Mouse (Mus musculus) cerebral cortex, adult 2 months (tissue): Measurements from ENCODE around the gene Tmem189.

Experiments used
- WGBS: fragments of 180-500 bp; shearing (Covaris S2); methylation state at CpG from one replicate; pipeline ENCODE4 v1.1.7; 2018; 5-methylcytosine and 5-hydroxymethylcytosine counted together

Gene Tmem189

GRCm38 (mm10) chr2:167622965-167623364, 66.7 kb downstream of the Tmem189 start:
- WGBS, result 48% methylated on average over 5 of the region's 5 CpGs

DNA sequence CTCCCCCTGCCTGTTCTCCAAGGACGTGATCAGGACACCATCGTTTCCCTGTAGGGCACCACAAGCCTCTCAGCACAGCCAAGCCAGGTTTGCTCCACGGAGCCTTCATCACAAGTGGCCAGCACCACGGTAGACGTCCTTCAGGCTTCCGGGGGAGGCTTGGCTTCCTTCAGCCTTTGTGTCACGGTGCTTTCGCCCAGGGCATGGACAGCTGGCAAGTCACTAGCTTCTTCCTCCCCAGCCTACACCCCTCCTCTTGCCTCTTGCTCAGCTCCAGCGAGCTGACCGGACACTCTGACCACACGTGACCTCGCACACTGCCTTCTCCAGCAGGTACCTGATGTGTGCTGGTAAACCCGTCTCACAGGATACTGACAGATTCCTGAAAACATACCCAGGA, 67.3 kb downstream of the Tmem189 start:
- WGBS, result 44% methylated on average over 13 of the region's 13 CpGs

- 60% methylated on average over 9 of the region's 9 CpGs for WGBS
Observed at GRCm38 (mm10) chr2:167621255-167622087, 68.2 kb downstream of the Tmem189 start.

DNA sequence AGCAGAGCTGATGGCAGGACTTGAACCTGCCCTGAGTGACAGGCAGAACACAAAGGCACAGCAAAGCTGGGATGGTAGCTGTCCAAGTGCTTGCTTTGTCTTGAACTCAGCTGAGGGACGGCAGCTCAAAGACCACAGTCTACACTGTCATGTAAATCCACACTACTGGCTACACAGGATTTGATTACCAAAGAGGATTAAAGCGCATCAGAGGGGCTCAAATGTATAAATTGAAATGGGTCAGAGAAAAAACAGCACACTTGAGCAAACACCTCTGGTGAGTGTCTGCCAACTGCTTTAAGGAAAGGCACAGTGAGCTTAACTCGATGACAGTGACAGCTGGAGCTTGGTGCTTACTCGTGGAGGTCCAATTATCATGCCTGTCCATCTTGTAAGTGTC, 72.2 kb downstream of the Tmem189 start:
- 51% methylated on average over 4 of the region's 4 CpGs for WGBS

DNA sequence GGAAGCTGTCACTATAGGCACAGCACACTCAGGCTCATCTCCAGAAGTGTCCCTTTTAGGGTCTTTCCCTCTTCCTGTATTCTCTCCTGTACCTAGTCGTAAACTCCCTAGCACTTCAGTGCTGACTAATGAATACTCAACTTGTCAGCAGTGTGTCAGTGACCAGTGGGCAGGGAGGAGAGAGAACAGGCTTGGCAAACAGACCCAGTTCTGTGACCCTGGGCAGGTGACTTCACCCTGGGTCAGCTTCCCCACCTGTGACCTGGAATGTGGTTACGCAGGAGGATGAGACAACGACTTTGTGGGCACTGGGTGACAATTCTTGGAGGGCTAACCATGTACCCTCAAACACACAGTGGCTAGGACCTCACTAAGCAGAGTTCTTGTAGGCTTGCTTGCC, 72.6 kb downstream of the Tmem189 start:
- 81% methylated on average over 3 of the region's 3 CpGs for WGBS

GRCm38 (mm10) chr2:167613335-167613734, 76.3 kb downstream of the Tmem189 start:
- WGBS, result 96% methylated on average over 7 of the region's 7 CpGs

GRCm38 (mm10) chr2:167612122-167612521, 77.5 kb downstream of the Tmem189 start:
- 88% methylated on average over 14 of the region's 14 CpGs for whole genome bisulfite sequencing

- WGBS, result 91% methylated on average over 10 of the region's 10 CpGs
Observed at GRCm38 (mm10) chr2:167611287-167611686, 78.3 kb downstream of the Tmem189 start.

DNA sequence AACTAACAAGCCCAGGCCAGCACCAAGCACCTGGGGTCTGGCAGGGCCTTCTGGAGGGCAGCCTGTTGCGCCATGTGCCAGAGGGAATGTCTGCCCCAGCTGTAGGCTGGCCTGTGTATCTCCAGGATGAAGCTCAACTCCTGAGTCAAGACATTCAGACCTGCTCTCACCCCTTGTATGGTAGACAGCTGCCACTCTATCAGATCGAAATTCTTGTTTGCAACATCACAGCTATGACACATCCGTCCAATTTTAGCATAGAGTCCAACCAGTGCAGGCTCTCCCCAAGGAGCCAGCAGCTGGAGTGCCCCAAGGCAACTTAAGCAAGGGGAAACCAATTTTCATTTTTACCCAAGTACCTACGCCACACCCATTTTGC, 82.9 kb downstream of the Tmem189 start:
- WGBS, result 79% methylated on average over 4 of the region's 4 CpGs

- 75% methylated on average over 17 of the region's 17 CpGs for WGBS
Observed at GRCm38 (mm10) chr2:167605817-167606744, 83.5 kb downstream of the Tmem189 start.

- 39% methylated on average over 11 of the region's 11 CpGs for WGBS
Observed at GRCm38 (mm10) chr2:167605178-167605794, 84.3 kb downstream of the Tmem189 start.

GRCm38 (mm10) chr2:167602978-167603377, 86.6 kb downstream of the Tmem189 start:
- 70% methylated on average over 5 of the region's 5 CpGs for WGBS

- 98% methylated on average over 2 of the region's 2 CpGs for WGBS
Observed at GRCm38 (mm10) chr2:167602364-167602763, 87.3 kb downstream of the Tmem189 start.

DNA sequence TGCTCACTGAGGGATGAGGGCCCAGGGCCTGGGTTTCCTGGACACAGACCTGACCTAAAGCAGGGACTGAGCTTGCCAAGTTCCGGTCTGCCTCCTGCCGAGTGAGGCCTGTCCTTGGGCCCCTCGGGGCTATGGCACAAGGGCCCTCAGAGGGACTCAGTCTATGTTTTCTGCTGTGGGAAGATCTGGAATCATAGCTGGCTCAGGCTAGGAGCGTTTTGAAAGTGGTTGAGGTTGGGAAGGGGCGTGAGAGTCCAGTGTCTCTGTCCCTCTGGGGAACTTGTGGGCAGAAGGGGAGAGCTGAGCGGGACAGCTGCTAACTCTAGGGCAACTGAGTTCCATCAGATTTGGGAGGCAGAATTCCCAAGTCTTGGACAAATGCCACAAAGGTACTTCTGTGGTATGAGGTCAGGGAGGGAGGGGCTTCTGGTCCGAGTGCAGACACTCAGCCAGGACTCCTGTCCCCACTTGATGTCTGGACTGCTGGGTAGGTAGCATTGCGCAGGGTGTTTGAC, 89.1 kb downstream of the Tmem189 start:
- WGBS, result 88% methylated on average over 8 of the region's 8 CpGs

DNA sequence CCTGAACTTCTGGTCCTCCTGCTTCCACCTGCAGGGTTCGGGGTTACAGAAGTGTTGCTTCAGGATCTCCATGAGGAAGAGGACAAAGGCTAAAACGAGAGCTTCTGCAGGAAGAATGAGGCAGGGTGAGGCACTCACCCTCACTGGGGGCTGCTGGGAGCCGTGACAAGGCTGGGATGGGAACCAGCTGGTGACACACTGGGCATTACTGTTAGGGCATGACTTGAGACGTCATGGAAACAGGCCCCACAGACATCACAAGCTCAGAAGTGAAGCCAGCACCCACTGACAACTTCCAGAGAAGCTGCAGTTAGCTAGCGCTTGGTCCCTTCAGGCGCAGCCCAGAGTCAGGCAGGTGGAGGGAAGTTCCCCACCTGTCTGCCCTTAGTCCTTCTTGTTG, 89.7 kb downstream of the Tmem189 start:
- 76% methylated on average over 6 of the region's 6 CpGs for WGBS

GRCm38 (mm10) chr2:167599195-167599594, 90.4 kb downstream of the Tmem189 start:
- WGBS, result 92% methylated on average over 5 of the region's 5 CpGs

DNA sequence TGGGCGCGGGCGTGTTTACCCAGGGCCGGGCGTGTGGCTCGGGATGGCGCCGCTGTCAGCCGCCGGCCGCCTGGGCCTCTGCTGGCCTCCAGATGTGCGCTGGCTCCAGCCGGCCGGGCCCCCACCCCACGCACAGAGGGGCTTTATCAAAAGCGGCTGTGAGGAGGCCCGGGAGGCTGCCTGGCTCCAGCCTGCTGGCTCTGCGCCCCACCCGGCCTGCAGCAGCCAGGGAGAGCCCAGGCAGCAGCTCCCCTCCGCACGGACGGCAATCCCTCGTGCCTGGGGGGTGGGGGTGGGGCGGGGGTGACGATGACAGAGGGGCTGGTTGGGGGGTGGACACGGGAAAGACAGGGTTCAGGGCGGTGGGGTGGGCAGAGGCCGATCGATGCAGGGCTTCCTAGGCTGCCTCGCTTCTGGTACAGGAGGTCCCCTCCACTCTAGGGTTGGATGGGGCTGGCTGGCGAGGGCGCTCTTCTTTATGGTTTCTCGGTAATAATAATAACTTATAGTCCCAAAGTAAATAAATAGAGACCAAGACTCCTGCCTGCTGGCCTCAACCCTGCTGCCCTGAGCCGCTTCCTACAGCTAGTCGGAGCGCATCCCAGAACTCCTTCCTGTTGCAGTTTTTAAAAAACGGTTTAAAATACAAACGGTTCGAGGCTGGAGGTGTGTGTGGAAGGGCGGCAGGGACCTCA, 92.0 kb downstream of the Tmem189 start:
- WGBS, result 38% methylated on average over 40 of the region's 40 CpGs

GRCm38 (mm10) chr2:167596726-167597491, 92.7 kb downstream of the Tmem189 start:
- WGBS, result 61% methylated on average over 27 of the region's 27 CpGs

- 71% methylated on average over 4 of the region's 4 CpGs for WGBS
Observed at GRCm38 (mm10) chr2:167596262-167596661, 93.4 kb downstream of the Tmem189 start.

- WGBS, result 75% methylated on average over 14 of the region's 14 CpGs
Observed at GRCm38 (mm10) chr2:167595761-167596171, 93.9 kb downstream of the Tmem189 start.
